Mouse (Mus musculus) intestine, embryonic 14.5 days (tissue): Measurements from ENCODE around the gene Cry2. TPM values are rescaled to one million over a fixed set of nuclear protein-coding genes. Genes with fewer than 3 reads are reported as not detected.
A peak's percentile ranks its signal among the peaks of the same experiment; 100 is the strongest.

Experiments used
- ATAC-seq: fragments of 200-750 bp; cut with Nextera tagmentation; replicated peaks from 2 replicates; pipeline ENCODE4 v1.8.0; 2017; ENCODE audit warnings: low read depth, moderate number of reproducible peaks, moderate TSS enrichment, moderate library complexity; ENCODE audit not compliant: low FRiP score, low TSS enrichment
- DNase-seq: peaks from one replicate; pipeline ENCODE4 v3.0.0-alpha.2; 2018; ENCODE audit warnings: low spot score
- H3K27ac ChIP-seq: fragments of 300-500 bp; sonication (generic); 2 replicates; pipeline ENCODE4 v1.5.1; 2014; ENCODE audit warnings: low read depth, mild to moderate bottlenecking, control low read depth
- H3K27me3 ChIP-seq: fragments of 300-500 bp; sonication (generic); replicated peaks from 2 replicates; pipeline ENCODE4 v1.6.1; 2014; ENCODE audit warnings: low read length, control low read depth; ENCODE audit not compliant: control insufficient read depth, insufficient read depth
- H3K36me3 ChIP-seq: fragments of 300-500 bp; sonication (generic); 2 replicates; pipeline ENCODE4 v1.6.1; 2014; ENCODE audit warnings: low read length, control low read depth; ENCODE audit not compliant: control insufficient read depth, insufficient read depth
- H3K4me1 ChIP-seq: fragments of 300-500 bp; sonication (generic); replicated peaks from 2 replicates; pipeline ENCODE4 v1.6.1; 2014; ENCODE audit warnings: low read length, control low read depth, mixed read lengths; ENCODE audit not compliant: control insufficient read depth, insufficient read depth
- H3K4me2 ChIP-seq: fragments of 300-500 bp; sonication (generic); 2 replicates; pipeline ENCODE4 v1.6.1; 2014; ENCODE audit warnings: low read length
- H3K4me3 ChIP-seq: fragments of 300-500 bp; sonication (generic); 2 replicates; pipeline ENCODE4 v1.5.1; 2014; ENCODE audit warnings: low read depth, low read length, control low read depth, mixed read lengths
- H3K9ac ChIP-seq: fragments of 300-500 bp; sonication (generic); 2 replicates; pipeline ENCODE4 v1.6.1; 2014; ENCODE audit warnings: mild to moderate bottlenecking, low read length
- H3K9me3 ChIP-seq: fragments of 300-500 bp; sonication (generic); 2 replicates; pipeline ENCODE4 v1.6.1; 2016; ENCODE audit warnings: low read length, control low read depth; ENCODE audit not compliant: control insufficient read depth
- WGBS: fragments of 180-500 bp; shearing (Covaris S2); extraction: QIAGEN DNeasy Blood & Tissue Kit; methylation state at CpG from one replicate; pipeline ENCODE4 v1.1.7; 2014; 5-methylcytosine and 5-hydroxymethylcytosine counted together
- polyA plus RNA-seq: library from polyadenylated mRNA; unstranded; fragments of >200 nt; fragmentation: Nextera tagmentation; extraction: Ambion mirVana; gene quantifications from 2 replicates; pipeline ENCODE4 v1.2.1, GENCODE M21; 2014

The Cry2 gene
- polyA plus RNA-seq, 1 experiment from 2014 or later, result 16.7 TPM

DNA sequence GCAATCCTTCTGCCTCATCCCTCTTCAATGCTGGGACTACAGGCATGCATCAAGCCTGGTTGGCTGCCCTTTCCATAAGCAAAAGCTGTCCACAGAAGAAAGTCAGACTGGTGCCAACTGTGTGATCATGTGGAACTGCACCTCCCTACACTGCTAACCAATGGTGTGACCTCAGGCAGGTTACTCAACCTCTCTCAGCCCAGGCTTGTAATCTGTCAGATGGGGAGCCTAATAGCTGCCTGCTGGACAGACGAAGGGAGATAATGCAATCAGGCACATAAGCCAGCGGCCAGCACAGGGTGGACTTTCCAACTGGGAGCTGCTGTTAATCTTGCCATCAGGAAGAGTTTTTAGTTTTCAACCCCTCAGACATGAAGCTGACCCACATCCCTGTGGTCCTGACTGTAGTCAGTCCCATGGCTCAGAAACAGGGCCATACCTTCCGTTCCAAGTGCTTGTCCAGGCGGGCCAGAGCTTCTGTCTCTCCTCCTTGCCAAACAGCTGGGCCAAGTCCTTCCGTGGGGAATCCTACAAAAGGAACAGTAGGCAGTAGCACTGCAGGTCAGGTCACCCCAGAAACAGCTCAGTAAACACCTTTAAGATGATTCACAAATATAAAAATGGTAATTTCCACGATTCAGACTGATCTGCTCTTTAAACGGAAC is 12.0 kb downstream of the Cry2 start:
- peaks cover 3% of the 10 kb centered on the region for H3K4me1 ChIP-seq
- no peak overlapping the region for H3K9ac ChIP-seq
- H3K27me3 ChIP-seq, result no peaks in the 10 kb centered on the region
- 95% methylated on average over 7 of the region's 7 CpGs for WGBS
- no peak overlapping the region for H3K4me3 ChIP-seq
- no peak overlapping the region for H3K4me2 ChIP-seq
- H3K27ac ChIP-seq, result no peak overlapping the region
- H3K36me3 ChIP-seq, result peaks cover 79% of the 10 kb centered on the region
- H3K9me3 ChIP-seq, result no peaks in the 10 kb centered on the region
- no peak for ATAC-seq
- DNase-seq, result no peak

DNA sequence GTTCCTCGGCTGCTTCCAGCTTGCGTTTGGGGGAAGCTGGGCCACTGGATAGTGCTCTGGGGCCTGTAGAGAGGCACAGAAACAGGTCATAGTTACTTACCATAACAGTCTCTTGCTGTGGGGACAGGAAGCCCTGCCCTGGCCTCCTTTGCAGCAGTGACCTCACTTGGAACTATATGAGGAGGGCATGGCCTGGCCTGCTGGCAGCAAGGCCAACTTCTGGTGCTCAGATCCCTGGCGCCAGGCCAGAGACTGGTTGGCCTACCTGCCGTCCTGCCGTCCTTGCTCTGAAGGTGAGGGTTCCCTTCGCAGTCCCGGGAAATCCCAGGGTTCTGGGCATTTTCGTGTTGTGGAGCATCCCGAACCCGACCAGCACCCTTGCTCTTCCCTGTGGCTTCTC is 22.1 kb downstream of the Cry2 start:
- 94% methylated on average over 10 of the region's 10 CpGs for WGBS
- Histone ChIP-seq H3K27ac (no peak overlapping the region), H3K4me1 (no peaks in the 10 kb centered on the region), H3K4me3 (no peak overlapping the region), H3K9ac (no peak overlapping the region), H3K4me2 (no peak overlapping the region), H3K9me3 (no peaks in the 10 kb centered on the region), H3K27me3 (no peaks in the 10 kb centered on the region), H3K36me3 (peaks cover 90% of the 10 kb centered on the region)
- no peak for DNase-seq
- no peak for ATAC-seq

DNA sequence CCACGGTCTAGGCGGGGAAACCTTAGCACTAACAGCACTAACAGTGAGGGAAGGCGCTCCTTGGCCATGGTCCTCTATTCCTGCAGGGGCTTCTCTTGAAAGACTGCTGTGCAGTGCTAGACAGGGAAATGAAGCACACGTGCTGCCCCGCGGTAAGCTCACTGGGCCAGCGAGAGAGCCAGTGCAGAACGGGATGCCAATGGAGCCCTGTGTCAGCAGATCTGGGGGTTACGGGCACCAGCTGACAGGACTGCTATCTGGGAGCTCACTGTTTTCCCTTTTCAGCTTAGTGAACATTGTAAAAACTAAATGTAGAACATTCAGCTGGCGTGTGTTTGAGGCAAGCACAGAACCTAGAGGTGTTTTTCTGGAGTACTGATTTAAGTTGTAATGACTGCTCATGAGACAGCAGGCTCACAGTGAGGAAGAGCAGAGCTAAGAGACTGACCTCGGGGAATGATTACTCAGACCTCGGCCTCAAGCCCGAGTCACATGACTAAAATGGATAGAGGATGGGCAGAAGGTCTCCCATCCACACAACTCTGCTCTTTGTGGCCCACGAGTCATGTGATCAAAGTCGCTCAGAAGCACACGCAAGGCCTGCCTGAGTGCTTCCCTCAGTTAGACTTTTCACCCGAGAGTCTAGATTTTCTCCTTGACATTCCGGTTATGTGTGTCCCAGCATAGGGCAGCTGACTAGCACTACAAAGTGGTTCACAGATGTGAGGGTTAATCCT is 25.4 kb downstream of the Cry2 start:
- no peak overlapping the region for H3K4me2 ChIP-seq
- H3K4me3 ChIP-seq, result no peak overlapping the region
- H3K4me1 ChIP-seq, result no peaks in the 10 kb centered on the region
- no peak overlapping the region for H3K9ac ChIP-seq
- H3K27me3 ChIP-seq, result no peaks in the 10 kb centered on the region
- no peak for DNase-seq
- no peak overlapping the region for H3K27ac ChIP-seq
- H3K9me3 ChIP-seq, result no peaks in the 10 kb centered on the region
- WGBS, result 88% methylated on average over 18 of the region's 18 CpGs
- ATAC-seq, result no peak
- peaks cover 83% of the 10 kb centered on the region for H3K36me3 ChIP-seq

DNA sequence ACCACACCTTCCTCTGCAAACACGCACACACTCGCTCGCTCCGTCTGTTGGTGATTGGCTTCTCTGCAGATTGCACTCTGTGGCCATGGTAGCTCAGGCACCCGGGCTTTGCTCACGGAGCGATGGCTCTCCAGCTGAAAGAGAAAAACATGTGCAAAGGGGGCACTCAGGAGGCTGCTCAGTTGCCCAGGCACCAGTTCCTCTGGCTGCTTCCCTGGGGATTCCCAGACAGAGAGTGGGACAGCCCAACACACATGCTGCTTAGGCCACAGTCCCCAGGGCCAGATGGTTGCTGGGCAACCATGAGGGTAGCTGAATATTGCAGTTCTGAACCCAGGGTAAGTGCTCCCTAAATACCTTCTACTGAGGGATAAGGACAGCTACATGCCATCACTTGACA is 28.2 kb downstream of the Cry2 start:
- Histone ChIP-seq H3K27me3 (peaks cover 2% of the 10 kb centered on the region; the same call in 1 of the 2 replicates), H3K9ac (no peak overlapping the region), H3K4me3 (no peak overlapping the region), H3K9me3 (no peaks in the 10 kb centered on the region), H3K27ac (no peak overlapping the region), H3K4me2 (no peak overlapping the region), H3K36me3 (peaks cover 55% of the 10 kb centered on the region), H3K4me1 (0 out of 2 replicates have a peak, but pooled peaks cover 4% of the 10 kb centered on the region)
- ATAC-seq, result no peak
- WGBS, result 91% methylated on average over 7 of the region's 7 CpGs
- no peak for DNase-seq

DNA sequence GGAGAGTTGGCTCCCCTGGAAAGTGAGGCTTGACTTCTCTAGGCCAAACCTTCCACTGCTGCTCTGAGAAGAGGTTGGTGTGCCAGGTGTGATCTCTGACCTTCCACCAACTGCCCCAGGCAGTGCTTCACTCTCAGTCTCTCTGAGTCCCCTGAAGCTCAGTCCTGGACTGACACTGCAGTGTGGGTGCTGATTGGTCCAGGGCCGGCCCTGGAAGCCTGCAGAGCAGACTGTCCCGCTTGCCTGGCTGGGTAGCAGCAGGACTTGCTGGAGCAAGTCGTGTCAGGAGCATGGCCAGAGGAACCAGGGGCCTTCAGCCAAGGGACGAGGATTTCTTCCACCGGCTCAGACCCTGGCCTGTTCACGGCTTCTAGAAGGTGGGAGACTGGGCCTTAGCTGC is 29.1 kb downstream of the Cry2 start:
- 87% methylated on average over 6 of the region's 6 CpGs for WGBS
- DNase-seq, result no peak

DNA sequence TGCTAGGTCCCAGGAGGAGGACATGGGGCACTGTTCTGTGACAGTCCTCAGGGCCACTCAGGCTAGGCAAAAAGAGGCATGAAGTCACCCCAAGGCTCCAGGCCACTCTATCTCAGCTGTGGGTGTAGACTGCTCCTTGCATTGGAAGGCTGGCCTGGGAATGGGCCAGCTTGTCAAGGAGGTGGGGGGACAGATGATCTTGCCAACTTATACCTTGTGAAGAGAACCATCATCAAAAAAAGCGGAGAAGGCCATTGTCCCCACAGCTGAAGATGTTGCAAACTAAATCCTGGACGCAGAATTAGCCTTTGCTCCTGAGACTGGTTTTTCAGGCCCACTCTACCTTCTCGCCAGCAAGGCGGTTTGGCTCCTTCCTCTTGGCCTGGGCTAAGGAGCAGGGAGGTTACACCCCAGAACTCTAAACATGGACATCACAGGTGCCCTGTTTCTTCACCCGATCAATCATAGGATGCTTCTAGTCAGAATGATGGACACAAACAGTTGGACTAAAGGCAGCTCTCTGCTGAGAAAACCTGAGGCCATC is 30.0 kb downstream of the Cry2 start:
- Histone ChIP-seq H3K4me1 (0 out of 2 replicates have a peak, but pooled peaks cover 6% of the 10 kb centered on the region), H3K9ac (no peak overlapping the region), H3K27ac (no peak overlapping the region), H3K4me2 (no peak overlapping the region), H3K4me3 (no peak overlapping the region), H3K36me3 (peaks cover 36% of the 10 kb centered on the region), H3K9me3 (no peaks in the 10 kb centered on the region), H3K27me3 (peaks cover 7% of the 10 kb centered on the region; the same call in 1 of the 2 replicates)
- no peak for DNase-seq
- ATAC-seq, result no peak
- WGBS, result 88% methylated on average over 5 of the region's 5 CpGs

More for the DNA sequence above, 29.1 kb downstream of the Cry2 start:
- Histone ChIP-seq H3K4me2 (no peak overlapping the region), H3K36me3 (peaks cover 45% of the 10 kb centered on the region), H3K27me3 (peaks cover 7% of the 10 kb centered on the region; the same call in 1 of the 2 replicates), H3K9me3 (no peaks in the 10 kb centered on the region), H3K4me1 (0 out of 2 replicates have a peak, but pooled peaks cover 6% of the 10 kb centered on the region), H3K27ac (no peak overlapping the region), H3K9ac (no peak overlapping the region), H3K4me3 (no peak overlapping the region)
- no peak for ATAC-seq

DNA sequence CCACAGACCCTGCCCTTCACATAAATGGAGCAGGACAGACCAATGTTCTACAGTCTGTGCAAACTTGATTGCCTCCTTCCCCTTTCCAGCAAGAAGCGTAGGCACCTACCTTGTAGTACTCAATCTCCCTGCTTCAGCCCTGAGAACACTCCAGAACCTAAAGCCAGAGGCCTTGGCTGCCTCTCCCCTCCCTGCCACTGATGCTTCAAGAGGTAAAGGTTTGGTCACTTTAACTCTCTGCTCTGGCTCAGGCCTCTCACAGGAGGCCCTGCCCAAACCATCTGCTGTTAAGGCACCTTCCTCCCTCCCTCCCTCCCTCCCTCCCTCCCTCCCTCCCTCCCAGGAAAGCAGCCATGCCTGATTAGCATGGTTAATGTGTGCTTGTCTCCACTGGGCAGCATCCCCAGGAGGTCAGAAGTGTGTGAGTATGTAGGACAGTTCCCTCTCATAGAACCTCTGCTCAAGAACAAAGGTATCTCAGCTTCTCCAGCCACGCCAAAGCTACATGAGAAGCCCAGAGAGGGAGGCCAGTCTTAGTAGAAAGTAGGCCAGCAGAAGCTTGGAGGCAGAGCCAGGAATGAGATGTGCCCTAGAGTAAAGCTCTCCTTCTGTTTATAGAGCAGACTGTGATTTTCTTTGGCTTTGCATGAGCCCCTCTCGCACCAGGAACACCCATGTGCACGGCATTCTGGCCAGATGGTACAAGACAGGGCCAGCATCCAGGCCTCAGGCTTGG is 31.1 kb downstream of the Cry2 start:
- Histone ChIP-seq H3K4me2 (no peak overlapping the region), H3K27me3 (peaks cover 7% of the 10 kb centered on the region; the same call in 1 of the 2 replicates), H3K4me3 (no peak overlapping the region), H3K9ac (no peak overlapping the region), H3K9me3 (no peaks in the 10 kb centered on the region), H3K36me3 (peaks cover 30% of the 10 kb centered on the region), H3K27ac (no peak overlapping the region), H3K4me1 (0 out of 2 replicates have a peak, but pooled peaks cover 6% of the 10 kb centered on the region)
- ATAC-seq (no peak), DNase-seq (no peak)
- 88% methylated on average over 4 of the region's 4 CpGs for WGBS

DNA sequence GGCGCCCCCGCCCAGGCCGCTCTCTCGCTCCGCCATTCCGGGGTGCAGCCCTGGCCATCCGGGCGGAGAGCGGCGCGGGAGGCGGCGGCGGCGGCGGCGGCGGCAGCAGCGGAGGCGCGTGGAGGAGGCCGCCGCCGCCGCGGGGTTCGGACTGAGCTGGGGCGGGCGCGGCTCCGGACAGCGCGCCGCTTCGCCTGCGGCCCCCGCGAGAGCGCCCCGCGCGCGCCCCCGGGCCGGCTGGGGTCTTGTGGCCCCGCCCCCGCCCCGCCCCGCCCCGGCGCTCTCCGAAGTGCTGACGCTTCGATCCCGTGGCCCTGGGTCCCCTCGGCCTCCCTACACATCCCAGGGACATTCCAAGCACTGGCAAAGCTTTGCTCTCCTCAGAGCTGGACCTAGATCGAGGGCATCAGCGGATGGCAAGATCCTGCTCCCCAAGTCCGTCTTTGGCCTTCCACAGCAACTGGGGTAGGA is 32.7 kb downstream of the Cry2 start, which contains the start of gene Mapk8ip1:
Gene Mapk8ip1, minus strand, starts transcription at position 173 of the 471 bp plus-strand sequence.
- ATAC-seq (peak; percentile 78), DNase-seq (peak; percentile 70)
- Histone ChIP-seq H3K9me3 (no peaks in the 10 kb centered on the region), H3K4me1 (0 out of 2 replicates have a peak, but pooled peaks cover 6% of the 10 kb centered on the region), H3K36me3 (peaks cover 17% of the 10 kb centered on the region), H3K27me3 (peaks cover 7% of the 10 kb centered on the region; the same call in 1 of the 2 replicates), H3K4me3 (peak within 1 kb of the TSS; percentile 53), H3K27ac (no peak within 1 kb of the TSS), H3K4me2 (peak within 1 kb of the TSS; percentile 83), H3K9ac (peak within 1 kb of the TSS; percentile 47)
- 4% methylated on average over 24 of the region's 59 CpGs for WGBS
